Mouse (Mus musculus): ENCODE measurements around the gene Gm3646.

DNA sequence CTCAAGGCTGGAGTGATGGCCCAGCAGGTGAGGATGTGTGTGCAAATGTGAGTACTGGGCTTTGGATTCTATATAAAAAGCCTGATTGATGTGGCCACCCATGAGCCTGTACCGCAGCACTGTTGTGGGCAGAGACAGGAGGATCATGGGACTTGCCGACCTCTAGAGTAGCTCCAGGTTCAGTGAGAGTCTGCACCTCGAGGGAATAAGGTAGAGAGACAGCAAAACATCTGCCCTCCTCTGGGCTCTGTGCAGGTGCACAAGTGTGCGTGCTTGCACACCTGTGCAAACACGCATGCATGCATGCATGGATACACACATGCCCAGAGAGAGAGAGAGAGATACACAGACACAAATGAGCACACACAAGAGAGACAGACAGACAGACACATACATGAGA is 38.2 kb upstream of the Gm3646 start:
- TF ChIP-seq EP300 (IDR thresholded peaks at IDR 0.05; ENCODE audit: low read depth) (no peak), CTCF (IDR thresholded peaks at IDR 0.05; ENCODE audit: low read depth) (no peak)
